Comparison of ENCODE assay signal across 8 mouse cellular contexts in genomic region chr7:62463007-62463877, GRCm38 (mm10). TPM values are rescaled to one million over a fixed set of nuclear protein-coding genes. Genes with fewer than 3 reads are reported as not detected.
DNase-seq lines count a peak whose midpoint lies in the region; ATAC-seq and TF ChIP-seq lines count a peak whose summit lies in the region.

No protein-coding gene starts in this region.

- H3K27me3 ChIP-seq in Patski, result no peaks in the 10 kb centered on the region
- H3K27me3 ChIP-seq in hindbrain, embryonic 10.5 days (ENCODE audit: insufficient read depth, poor library complexity, severe bottlenecking), result no peaks in the 10 kb centered on the region
- peaks cover 8% of the 10 kb centered on the region for H3K27me3 ChIP-seq in liver, adult 2 months (ENCODE audit: control insufficient read depth, insufficient read depth, low read length)

- 0 out of 2 replicates have a peak overlapping the region, but pooled peaks have one; percentile 10 for H3K27ac ChIP-seq in embryonic fibroblast, embryonic 13.5 days (ENCODE audit: insufficient read depth, low read length)
- peak overlapping the region; percentile 97 for H3K27ac ChIP-seq in hindbrain, embryonic 10.5 days
- H3K27ac ChIP-seq in liver, adult 2 months (replicated peaks; ENCODE audit: insufficient read depth, low read depth, low read length), result no peak overlapping the region
- no peak overlapping the region for H3K27ac ChIP-seq in olfactory bulb, adult 2 months (ENCODE audit: insufficient read depth, low read depth, low read length)

- CTCF ChIA-PET in Patski (lab: Charles Lee), result no interaction called here

- TF ChIP-seq CTCF in Patski (IDR thresholded peaks at IDR 0.05), result no peak
- no peak for TF ChIP-seq CTCF in embryonic fibroblast, embryonic 13.5 days (IDR thresholded peaks at IDR 0.05; ENCODE audit: borderline replicate concordance, insufficient read depth, low read length)
- no peak for TF ChIP-seq CTCF in liver, adult 2 months (IDR thresholded peaks at IDR 0.05; ENCODE audit: low read depth, low read length)
- no peak for TF ChIP-seq CTCF in olfactory bulb, adult 2 months (IDR thresholded peaks at IDR 0.05; ENCODE audit: insufficient read depth, low read depth, low read length)

- H3K9ac ChIP-seq in liver, adult 2 months (ENCODE audit: low read depth, low read length), result peak overlapping the region; percentile 60; the same call in 1 of the 2 replicates

- no peaks in the 10 kb centered on the region for H3K79me2 ChIP-seq in liver, adult 2 months (ENCODE audit: control insufficient read depth, insufficient read depth, low read length)

- in situ Hi-C loops in Patski (cut with MboI; ENCODE audit: low pct_unique_long_range_greater_than_20kb), result no loop called here

- H3K36me3 ChIP-seq in hindbrain, embryonic 10.5 days, result peaks cover 2% of the 10 kb centered on the region; the same call in 1 of the 2 replicates
- no peaks in the 10 kb centered on the region for H3K36me3 ChIP-seq in liver, adult 2 months (ENCODE audit: control insufficient read depth, insufficient read depth, low read length)

- peaks cover 45% of the 10 kb centered on the region for H3K9me3 ChIP-seq in hindbrain, embryonic 10.5 days

- WGBS in hindbrain, embryonic 10.5 days, result 29% methylated on average over 55 of the region's 55 CpGs
- WGBS in liver, adult 2 months, result 29% methylated on average over 55 of the region's 55 CpGs
- 30% methylated on average over 55 of the region's 55 CpGs for WGBS in olfactory bulb, adult 2 months

- POLR2A ChIA-PET in Patski (lab: Charles Lee), result no interaction called here

- no peak for TF ChIP-seq POLR2A in embryonic fibroblast, embryonic 13.5 days (IDR thresholded peaks at IDR 0.05; ENCODE audit: low read depth, low read length)
- TF ChIP-seq POLR2A in liver, adult 2 months (IDR thresholded peaks at IDR 0.05; ENCODE audit: extremely low read depth, insufficient read depth, low read length), result no peak
- TF ChIP-seq POLR2A in olfactory bulb, adult 2 months (IDR thresholded peaks at IDR 0.05; ENCODE audit: insufficient read depth, low read depth, low read length), result no peak

- peak; percentile 11 to 27 for DNase-seq in layer of hippocampus, postnatal 10 days (ENCODE audit: low spot score in 2 of 2)
- DNase-seq in layer of hippocampus, adult 9-11 months, result no peak
- no peak for DNase-seq in Patski (ENCODE audit: low read depth, low spot score)
- peak; percentile 53 for DNase-seq in hindbrain, embryonic 10.5 days (ENCODE audit: low spot score)
- DNase-seq in liver, adult 2 months (ENCODE audit: extremely low read depth, low read depth, low spot score), result peak; percentile 3
- DNase-seq in adipocyte (ENCODE audit: low spot score), result no peak

- H3K4me1 ChIP-seq in embryonic fibroblast, embryonic 13.5 days (ENCODE audit: control insufficient read depth, insufficient read depth, low read length), result no peaks in the 10 kb centered on the region
- 0 out of 2 replicates have a peak, but pooled peaks cover 6% of the 10 kb centered on the region for H3K4me1 ChIP-seq in hindbrain, embryonic 10.5 days (replicated peaks)
- H3K4me1 ChIP-seq in liver, adult 2 months (ENCODE audit: control insufficient read depth, insufficient read depth, low read length), result no peaks in the 10 kb centered on the region
- H3K4me1 ChIP-seq in olfactory bulb, adult 2 months (ENCODE audit: control insufficient read depth, insufficient read depth, low read length), result no peaks in the 10 kb centered on the region

- H3K4me3 ChIP-seq in embryonic fibroblast, embryonic 13.5 days (ENCODE audit: insufficient read depth, low read length), result peak overlapping the region; percentile 65
- peak overlapping the region; percentile 68 for H3K4me3 ChIP-seq in hindbrain, embryonic 10.5 days
- H3K4me3 ChIP-seq in liver, adult 2 months (ENCODE audit: insufficient read depth, low read depth, low read length), result peak overlapping the region; percentile 54; the same call in 1 of the 2 replicates
- peak overlapping the region; percentile 44 for H3K4me3 ChIP-seq in olfactory bulb, adult 2 months (ENCODE audit: insufficient read depth, low read depth, low read length)

- peak; percentile 26 for ATAC-seq in Patski

RNA-seq across cellular contexts. Expression of gene Peg12, which starts 1.1 kb away (rescaled TPM):
- total RNA-seq in layer of hippocampus, postnatal 10 days (2021), result 1 to 10 TPM; 1.5 to 1.6 TPM
- polyA plus RNA-seq in Patski (2021), result 2.4 TPM
- polyA plus RNA-seq in embryonic fibroblast, embryonic 13.5 days (2011; ENCODE audit: insufficient read length, low read depth, missing spikeins), result 7.9 and 9.0 TPM in 2 replicates
- 81.5 and 99.4 TPM in 2 replicates for polyA plus RNA-seq in hindbrain, embryonic 10.5 days (2016; fragmentation: Nextera tagmentation; extraction: Ambion mirVana)
- total RNA-seq in liver, adult 2 months (2014; rRNA removed), result 0.28 and 0.34 TPM in 2 replicates
- polyA plus RNA-seq in liver, adult 2 months (2012; rRNA removed), result 0.11 and 0.15 TPM in 2 replicates
- not detected in 2 replicates for polyA plus RNA-seq in olfactory bulb, adult 2 months (2012; ENCODE audit: insufficient read depth, insufficient read length, low replicate concordance, missing spikeins)

RNA-seq across cellular contexts. Expression of gene Mkrn3, which starts 43.3 kb away (rescaled TPM):
- total RNA-seq in layer of hippocampus, postnatal 10 days (2021), result 10 to 100 TPM; 20.3 to 21.4 TPM
- 2.3 TPM for polyA plus RNA-seq in Patski (2021)
- polyA plus RNA-seq in embryonic fibroblast, embryonic 13.5 days (2011; ENCODE audit: insufficient read length, low read depth, missing spikeins), result 0.77 and 1.0 TPM in 2 replicates
- 15.4 and 15.5 TPM in 2 replicates for polyA plus RNA-seq in hindbrain, embryonic 10.5 days (2016; fragmentation: Nextera tagmentation; extraction: Ambion mirVana)
- total RNA-seq in liver, adult 2 months (2014; rRNA removed), result 0.37 and 0.54 TPM in 2 replicates
- 0.22 and 0.29 TPM in 2 replicates for polyA plus RNA-seq in liver, adult 2 months (2012; rRNA removed)
- not detected in 2 replicates for polyA plus RNA-seq in olfactory bulb, adult 2 months (2012; ENCODE audit: insufficient read depth, insufficient read length, low replicate concordance, missing spikeins)

Comparison
In these comparisons a context has a peak if more than half of its experiments do, and no peak if none do; other contexts are left out.
1. DNase-seq: peak in layer of hippocampus, postnatal 10 days (2 of 2), hindbrain, embryonic 10.5 days (single experiment) and liver, adult 2 months (single experiment); none in layer of hippocampus, adult 9-11 months (single experiment), Patski (single experiment) and adipocyte (single experiment).
2. H3K27ac ChIP-seq: peak in embryonic fibroblast, embryonic 13.5 days (single experiment) and hindbrain, embryonic 10.5 days (single experiment); none in liver, adult 2 months (single experiment) and olfactory bulb, adult 2 months (single experiment).
3. Peak in every context shown above with its lines, with median percentiles within 50 percentile points of each other: H3K4me3 ChIP-seq.